In the genomic region with DNA sequence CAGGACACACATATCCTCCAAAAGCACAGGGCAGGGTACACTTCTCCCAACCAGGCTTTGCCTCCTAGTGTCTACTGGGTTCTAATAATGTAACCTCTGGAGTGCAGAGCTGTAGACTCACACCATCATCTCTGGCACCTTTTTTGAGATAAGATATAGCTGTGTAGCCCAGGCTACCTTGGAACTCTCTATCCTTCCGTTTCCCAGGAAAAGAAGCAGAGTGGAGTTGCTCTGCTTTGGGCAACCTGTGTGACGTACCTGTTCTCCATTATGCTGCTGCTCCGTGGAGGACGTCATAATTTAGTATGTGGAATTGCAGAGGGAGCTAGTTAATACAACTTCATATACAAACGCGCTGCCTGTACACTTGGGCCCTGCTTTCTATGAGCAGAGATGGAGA, we compare ENCODE assay signal across 10 mouse cellular contexts. TPM values are rescaled to one million over a fixed set of nuclear protein-coding genes. Genes with fewer than 3 reads are reported as not detected.
DNase-seq lines count a peak whose midpoint lies in the region; ATAC-seq and TF ChIP-seq lines count a peak whose summit lies in the region.
"Had no signal": no experiment of that assay in that cellular context is flagged by ENCODE, and none has a peak within 500 bp of the region (broad histone marks: within the 10 kb centered on the region; RNA-seq: fewer than 3 reads in every experiment).

A gene (plus strand): TSS at position 301 of the 400 bp plus-strand sequence.

- 25% methylated on average over 6 of the region's 6 CpGs for WGBS in kidney, embryonic 14.5 days
- 23% methylated on average over 6 of the region's 6 CpGs for WGBS in embryonic facial prominence, embryonic 13.5 days
- WGBS in hindbrain, postnatal 0 days = 31% methylated on average over 6 of the region's 6 CpGs
- 24% methylated on average over 6 of the region's 6 CpGs for WGBS in midbrain, embryonic 15.5 days

- no peaks in the 10 kb centered on the region for H3K9me3 ChIP-seq in kidney, embryonic 14.5 days (ENCODE audit: control insufficient read depth, low read length)
- no peaks in the 10 kb centered on the region for H3K9me3 ChIP-seq in embryonic facial prominence, embryonic 13.5 days
- H3K9me3 ChIP-seq in hindbrain, postnatal 0 days (ENCODE audit: low read length) = no peaks in the 10 kb centered on the region
- H3K9me3 ChIP-seq in midbrain, embryonic 15.5 days = no peaks in the 10 kb centered on the region

- 0 out of 2 replicates have a peak, but pooled peaks have one; percentile 1 for ATAC-seq in kidney, embryonic 14.5 days (ENCODE audit: low FRiP score, low TSS enrichment)
- ATAC-seq in embryonic facial prominence, embryonic 13.5 days (ENCODE audit: insufficient number of reproducible peaks, insufficient read depth, low FRiP score, low TSS enrichment, low read depth) = no peak
- no peak for ATAC-seq in hindbrain, postnatal 0 days
- ATAC-seq in midbrain, embryonic 15.5 days (replicated peaks) = no peak

- no peaks in the 10 kb centered on the region for H3K36me3 ChIP-seq in kidney, embryonic 14.5 days (ENCODE audit: control insufficient read depth, insufficient read depth, low read length)
- H3K36me3 ChIP-seq in embryonic facial prominence, embryonic 13.5 days = no peaks in the 10 kb centered on the region
- 0 out of 2 replicates have a peak, but pooled peaks cover 3% of the 10 kb centered on the region for H3K36me3 ChIP-seq in hindbrain, postnatal 0 days (ENCODE audit: insufficient read depth, low read length)
- H3K36me3 ChIP-seq in midbrain, embryonic 15.5 days (replicated peaks) = no peaks in the 10 kb centered on the region

- TF ChIP-seq CTCF in hindbrain, postnatal 0 days (IDR thresholded peaks at IDR 0.05; ENCODE audit: low read depth) = no peak

- peaks cover 7% of the 10 kb centered on the region for H3K4me1 ChIP-seq in kidney, embryonic 14.5 days (ENCODE audit: control insufficient read depth, insufficient read depth, low read length)
- H3K4me1 ChIP-seq in embryonic facial prominence, embryonic 13.5 days = peaks cover 17% of the 10 kb centered on the region
- no peaks in the 10 kb centered on the region for H3K4me1 ChIP-seq in hindbrain, postnatal 0 days (ENCODE audit: insufficient read depth, low read length)
- H3K4me1 ChIP-seq in midbrain, embryonic 15.5 days = peaks cover 10% of the 10 kb centered on the region

- no peak for DNase-seq in kidney, adult 11 months
- no peak for DNase-seq in hindbrain, postnatal 0 days (ENCODE audit: low spot score)
- no peak for DNase-seq in urinary bladder, postnatal 14 days (ENCODE audit: low spot score)
- DNase-seq in adrenal gland, postnatal 14 days = no peak
- no peak for DNase-seq in kidney, postnatal 10 days

- H3K27ac ChIP-seq in kidney, embryonic 14.5 days (ENCODE audit: low read depth, low read length) = no peak within 1 kb of the TSS
- no peak within 1 kb of the TSS for H3K27ac ChIP-seq in embryonic facial prominence, embryonic 13.5 days
- H3K27ac ChIP-seq in hindbrain, postnatal 0 days = no peak within 1 kb of the TSS
- H3K27ac ChIP-seq in midbrain, embryonic 15.5 days = no peak within 1 kb of the TSS

- H3K9ac ChIP-seq in kidney, embryonic 14.5 days (ENCODE audit: low read depth, low read length) = peak within 1 kb of the TSS; percentile 42; the same call in 1 of the 2 replicates
- H3K9ac ChIP-seq in embryonic facial prominence, embryonic 13.5 days = peak within 1 kb of the TSS; percentile 66
- no peak within 1 kb of the TSS; the same call in 1 of the 2 replicates for H3K9ac ChIP-seq in hindbrain, postnatal 0 days (replicated peaks; ENCODE audit: low read length)
- H3K9ac ChIP-seq in midbrain, embryonic 15.5 days = no peak within 1 kb of the TSS

- peak within 1 kb of the TSS; percentile 62 for H3K4me2 ChIP-seq in kidney, embryonic 14.5 days (replicated peaks; ENCODE audit: low read depth, low read length)
- H3K4me2 ChIP-seq in embryonic facial prominence, embryonic 13.5 days = peak within 1 kb of the TSS; percentile 68
- H3K4me2 ChIP-seq in hindbrain, postnatal 0 days (ENCODE audit: low read depth, low read length) = peak within 1 kb of the TSS; percentile 46
- peak within 1 kb of the TSS; percentile 38 for H3K4me2 ChIP-seq in midbrain, embryonic 15.5 days

- H3K27me3 ChIP-seq in kidney, embryonic 14.5 days (ENCODE audit: control insufficient read depth, insufficient read depth, low read length) = peaks cover 37% of the 10 kb centered on the region
- peaks cover 67% of the 10 kb centered on the region for H3K27me3 ChIP-seq in embryonic facial prominence, embryonic 13.5 days
- H3K27me3 ChIP-seq in hindbrain, postnatal 0 days (ENCODE audit: insufficient read depth, low read length) = peaks cover 48% of the 10 kb centered on the region
- peaks cover 60% of the 10 kb centered on the region for H3K27me3 ChIP-seq in midbrain, embryonic 15.5 days (replicated peaks)

- H3K4me3 ChIP-seq in kidney, embryonic 14.5 days (ENCODE audit: low read length) = peak within 1 kb of the TSS; percentile 36
- H3K4me3 ChIP-seq in embryonic facial prominence, embryonic 13.5 days = peak within 1 kb of the TSS; percentile 41
- H3K4me3 ChIP-seq in hindbrain, postnatal 0 days (ENCODE audit: low read length) = peak within 1 kb of the TSS; percentile 16
- peak within 1 kb of the TSS; percentile 9; the same call in 1 of the 2 replicates for H3K4me3 ChIP-seq in midbrain, embryonic 15.5 days

RNA-seq across cellular contexts. Expression of the gene that starts here (rescaled TPM):
- 0.21 and 0.28 TPM in 2 replicates for polyA plus RNA-seq in kidney, embryonic 14.5 days (2014; fragmentation: Nextera tagmentation; extraction: Ambion mirVana)
- 0.15 and 0.30 TPM in 2 replicates for polyA plus RNA-seq in embryonic facial prominence, embryonic 13.5 days (2015; fragmentation: Nextera tagmentation; extraction: Ambion mirVana)
- total RNA-seq in hindbrain, postnatal 0 days (2014; rRNA removed) = not detected in 2 replicates
- polyA plus RNA-seq in hindbrain, postnatal 0 days (2015; fragmentation: Nextera tagmentation; extraction: Ambion mirVana) = 0.10 TPM in 1 of 2 replicates, not detected in the other
- polyA plus RNA-seq in midbrain, embryonic 15.5 days (2015; fragmentation: Nextera tagmentation; extraction: Ambion mirVana) = 0.22 and 0.36 TPM in 2 replicates
- total RNA-seq in adrenal gland, postnatal 14 days (2021) = 0.23 TPM in 1 of 2 replicates, not detected in the other
- total RNA-seq: left cerebral cortex, postnatal 36 days had no signal
- polyA plus RNA-seq: brain, embryonic 14.5 days had no signal

Comparison
In these comparisons a context has a peak if more than half of its experiments do, and no peak if none do; other contexts are left out.
1. Peak in ATAC-seq, H3K4me3 ChIP-seq, H3K9ac ChIP-seq and H3K4me2 ChIP-seq in kidney, embryonic 14.5 days; RNA of the gene not detected or under 1 TPM.